Mouse (Mus musculus) stomach, postnatal 0 days (tissue): ENCODE results near the gene Gapvd1.

Experiments
- CTCF ChIP-seq: IDR thresholded peaks from 2 replicates; pipeline ENCODE4 v1.5.1; 2016; ENCODE audit warnings: antibody characterized with exemption, low read depth, mild to moderate bottlenecking, moderate library complexity
- EP300 ChIP-seq: optimal IDR thresholded peaks from 2 replicates; pipeline ENCODE3; 2016; ENCODE audit warnings: antibody characterized with exemption

GRCm38 (mm10) chr2:34632051-34632450, 123.0 kb downstream of the Gapvd1 start:
- TF ChIP-seq CTCF (no peak), EP300 (no peak)
